Mouse (Mus musculus): ENCODE results near the gene Camk2n2. TPM values are rescaled to one million over a fixed set of nuclear protein-coding genes. Genes with fewer than 3 reads are reported as not detected.
"Not testable (repeated sequence)": the region's sequence is repeated elsewhere in the genome, so short reads cannot be mapped to it uniquely, and the experiment has no call there.

Gene Camk2n2
- not detected in 2 replicates for polyA plus RNA-seq (2012; ENCODE audit: insufficient read depth, insufficient read length, low replicate concordance, missing spikeins)

DNA sequence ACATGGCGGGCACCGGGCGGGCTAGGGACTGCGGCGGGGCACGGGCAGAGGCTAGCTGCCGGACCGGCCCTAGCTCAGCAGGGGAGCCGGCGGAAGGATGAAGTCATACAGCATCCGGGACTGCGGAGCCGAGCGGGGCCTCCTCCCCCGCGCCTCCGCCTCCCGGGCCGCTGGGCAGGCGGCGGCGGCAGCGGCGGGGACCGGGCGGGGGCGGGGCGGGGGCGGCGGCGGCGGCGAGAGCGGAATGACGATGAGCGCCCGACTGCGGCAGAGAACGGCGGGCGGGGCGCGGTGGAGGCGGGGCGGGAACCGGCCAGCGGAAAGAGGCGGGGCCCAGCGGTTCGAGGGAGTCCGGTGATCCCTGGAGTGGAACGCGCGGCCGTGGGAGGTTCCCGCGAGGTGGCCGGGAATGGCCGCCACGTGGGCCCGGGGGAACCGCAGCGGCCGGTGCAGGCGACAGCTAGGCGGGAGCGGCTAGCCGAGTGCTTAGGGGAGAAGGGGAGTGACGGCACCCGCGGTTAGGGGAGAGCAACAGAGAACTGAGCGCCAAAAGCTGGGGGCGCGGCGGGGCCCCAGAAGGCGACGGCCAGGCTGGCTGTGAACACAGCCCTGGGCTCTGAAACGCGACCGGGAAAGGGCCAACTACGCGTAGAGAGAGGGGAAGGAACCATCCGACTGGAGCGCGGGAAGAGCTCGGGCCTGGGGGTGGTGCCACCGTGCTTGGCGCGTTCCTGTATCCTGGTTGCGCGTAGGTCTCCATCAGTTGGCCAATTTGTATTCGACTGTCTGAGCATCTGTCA lies at the start of gene Camk2n2:
Gene Camk2n2 (minus strand): TSS at position 97 of the 800 bp plus-strand sequence.
- no peak for TF ChIP-seq CTCF (IDR thresholded peaks at IDR 0.05; ENCODE audit: insufficient read depth, low read depth, low read length)
- TF ChIP-seq POLR2A (IDR thresholded peaks at IDR 0.05; ENCODE audit: insufficient read depth, low read depth, low read length), result 0 out of 2 replicates have a peak, but pooled peaks have one; percentile 16
- Histone ChIP-seq H3K4me3 (ENCODE audit: insufficient read depth, low read depth, low read length) (peak within 1 kb of the TSS; percentile 77), H3K4me1 (ENCODE audit: control insufficient read depth, insufficient read depth, low read length) (peaks cover 19% of the 10 kb centered on the region), H3K27ac (ENCODE audit: insufficient read depth, low read depth, low read length) (peak within 1 kb of the TSS; percentile 20; the same call in 1 of the 2 replicates)
- under 1% methylated on average over 92 of the region's 92 CpGs for WGBS

DNA sequence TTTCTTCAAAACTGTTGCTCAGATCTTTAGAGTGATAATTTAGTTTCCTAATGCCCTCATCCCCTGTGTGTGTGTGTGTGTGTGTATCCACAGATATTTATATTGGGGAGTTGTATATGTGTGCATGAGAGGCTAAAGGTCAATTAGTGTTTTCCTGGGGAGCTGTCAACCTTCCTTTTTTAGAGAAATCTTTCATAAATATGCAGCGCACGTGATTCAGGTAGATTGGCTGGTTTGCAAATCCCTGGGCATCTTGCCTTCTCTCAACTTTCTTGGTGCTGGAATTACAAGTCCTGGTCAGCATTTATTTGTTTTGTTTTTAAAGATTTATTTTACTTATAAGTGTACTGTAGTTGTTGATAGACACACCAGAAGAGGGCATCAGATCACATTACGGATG lies 49.2 kb upstream of the Camk2n2 start:
- Histone ChIP-seq H3K27ac (ENCODE audit: insufficient read depth, low read depth, low read length) (no peak overlapping the region), H3K4me1 (ENCODE audit: control insufficient read depth, insufficient read depth, low read length) (peaks cover 11% of the 10 kb centered on the region), H3K4me3 (ENCODE audit: insufficient read depth, low read depth, low read length) (no peak overlapping the region)
- 90% methylated on average over 3 of the region's 3 CpGs for WGBS
- TF ChIP-seq POLR2A (IDR thresholded peaks at IDR 0.05; ENCODE audit: insufficient read depth, low read depth, low read length), result no peak

DNA sequence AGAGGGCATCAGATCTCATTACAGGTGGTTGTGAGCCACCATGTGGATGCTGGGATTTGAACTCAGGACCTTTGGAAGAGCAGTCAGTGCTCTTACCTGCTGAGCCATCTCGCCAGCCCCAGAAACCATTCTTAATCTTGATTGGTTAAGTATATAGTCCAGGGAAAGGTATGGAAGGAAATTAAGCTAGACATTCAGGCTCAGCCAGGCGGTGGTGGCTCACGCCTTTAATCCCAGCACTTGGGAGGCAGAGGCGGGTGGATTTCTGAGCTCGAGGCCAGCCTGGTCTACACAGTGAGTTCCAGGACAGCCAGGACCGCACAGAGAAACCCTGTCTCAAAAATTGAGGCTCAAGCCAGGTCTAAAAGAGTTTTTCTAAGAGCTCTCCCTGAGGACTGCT lies 46.9 kb upstream of the Camk2n2 start, which contains the start of gene Eif4g1:
Gene Eif4g1 (plus strand): TSS at position 301 of the 400 bp plus-strand sequence.
- 98% methylated on average over 5 of the region's 6 CpGs for WGBS
- H3K4me1 ChIP-seq (ENCODE audit: control insufficient read depth, insufficient read depth, low read length); H3K4me3 ChIP-seq (ENCODE audit: insufficient read depth, low read depth, low read length); H3K27ac ChIP-seq (ENCODE audit: insufficient read depth, low read depth, low read length): not testable (repeated sequence)

DNA sequence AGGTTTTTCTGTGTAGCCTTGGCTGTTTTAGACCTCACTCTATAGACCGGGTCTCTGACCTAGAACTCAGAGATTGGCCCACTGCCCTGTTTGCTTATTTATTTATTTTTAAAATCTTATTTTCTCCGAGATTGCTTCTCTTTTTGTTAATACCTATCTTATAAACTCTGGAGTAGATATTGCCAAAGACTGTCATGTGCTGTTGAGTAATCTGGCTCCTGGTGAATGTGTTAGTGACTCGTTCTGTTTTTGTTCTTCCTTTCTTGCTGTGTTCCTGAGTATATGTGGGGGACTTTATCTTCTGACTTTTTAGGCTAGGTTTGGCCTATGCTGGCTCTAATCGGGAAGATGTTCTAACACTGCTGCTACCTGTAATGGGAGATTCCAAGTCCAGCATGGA lies 36.6 kb upstream of the Camk2n2 start:
- WGBS, result 78% methylated on average over 4 of the region's 4 CpGs
- no peak for TF ChIP-seq POLR2A (IDR thresholded peaks at IDR 0.05; ENCODE audit: insufficient read depth, low read depth, low read length)
- no peak for TF ChIP-seq CTCF (IDR thresholded peaks at IDR 0.05; ENCODE audit: insufficient read depth, low read depth, low read length)
- H3K4me1 ChIP-seq (ENCODE audit: control insufficient read depth, insufficient read depth, low read length), result no peaks in the 10 kb centered on the region
- H3K4me3 ChIP-seq (ENCODE audit: insufficient read depth, low read depth, low read length), result no peak overlapping the region
- no peak overlapping the region for H3K27ac ChIP-seq (ENCODE audit: insufficient read depth, low read depth, low read length)

DNA sequence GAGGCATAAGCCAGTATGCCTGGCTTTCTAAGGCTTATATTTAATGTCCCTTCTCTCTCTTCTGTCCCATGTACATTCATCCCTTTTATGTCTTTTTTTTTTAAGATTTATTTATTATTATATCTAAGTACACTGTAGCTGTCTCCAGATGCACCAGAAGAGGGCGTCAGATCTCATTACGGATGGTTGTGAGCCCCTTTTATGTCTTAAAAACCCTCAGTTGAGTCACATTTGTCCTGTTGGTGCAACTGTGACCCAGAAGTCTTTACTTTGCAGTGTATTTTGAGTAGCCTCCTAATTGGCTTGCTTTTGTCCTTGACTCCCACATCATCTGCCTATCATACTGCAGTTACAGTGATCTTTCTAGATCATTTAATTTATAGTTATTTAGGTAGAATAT lies 32.2 kb upstream of the Camk2n2 start:
- no peak for TF ChIP-seq CTCF (IDR thresholded peaks at IDR 0.05; ENCODE audit: insufficient read depth, low read depth, low read length)
- TF ChIP-seq POLR2A (IDR thresholded peaks at IDR 0.05; ENCODE audit: insufficient read depth, low read depth, low read length), result no peak
- 36% methylated on average over 2 of the region's 2 CpGs for WGBS
- no peak overlapping the region for H3K4me3 ChIP-seq (ENCODE audit: insufficient read depth, low read depth, low read length)
- no peak overlapping the region for H3K27ac ChIP-seq (ENCODE audit: insufficient read depth, low read depth, low read length)
- no peaks in the 10 kb centered on the region for H3K4me1 ChIP-seq (ENCODE audit: control insufficient read depth, insufficient read depth, low read length)

DNA sequence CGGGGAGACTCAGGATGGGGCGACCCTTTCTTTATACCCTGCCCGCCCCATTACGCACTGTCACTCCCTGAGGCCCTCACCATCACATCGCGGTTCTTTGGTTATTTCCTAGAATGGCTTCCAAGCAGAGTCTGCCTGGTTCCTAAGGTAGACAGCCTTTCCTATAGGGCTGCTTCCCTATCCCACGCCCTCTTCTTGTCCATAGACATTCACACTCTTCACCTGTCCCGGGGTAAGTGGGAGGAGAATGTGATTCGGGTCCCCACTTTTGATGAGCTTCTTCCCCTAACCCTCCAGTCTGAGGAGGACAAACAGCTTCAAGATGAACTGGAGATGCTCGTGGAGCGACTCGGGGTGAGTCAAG lies 30.8 kb upstream of the Camk2n2 start:
- 4% methylated on average over 12 of the region's 12 CpGs for WGBS
- no peak overlapping the region; the same call in 1 of the 2 replicates for H3K27ac ChIP-seq (ENCODE audit: insufficient read depth, low read depth, low read length)
- peak overlapping the region; percentile 58 for H3K4me3 ChIP-seq (ENCODE audit: insufficient read depth, low read depth, low read length)
- H3K4me1 ChIP-seq (ENCODE audit: control insufficient read depth, insufficient read depth, low read length), result no peaks in the 10 kb centered on the region
- TF ChIP-seq POLR2A (IDR thresholded peaks at IDR 0.05; ENCODE audit: insufficient read depth, low read depth, low read length) (no peak), CTCF (IDR thresholded peaks at IDR 0.05; ENCODE audit: insufficient read depth, low read depth, low read length) (no peak)

DNA sequence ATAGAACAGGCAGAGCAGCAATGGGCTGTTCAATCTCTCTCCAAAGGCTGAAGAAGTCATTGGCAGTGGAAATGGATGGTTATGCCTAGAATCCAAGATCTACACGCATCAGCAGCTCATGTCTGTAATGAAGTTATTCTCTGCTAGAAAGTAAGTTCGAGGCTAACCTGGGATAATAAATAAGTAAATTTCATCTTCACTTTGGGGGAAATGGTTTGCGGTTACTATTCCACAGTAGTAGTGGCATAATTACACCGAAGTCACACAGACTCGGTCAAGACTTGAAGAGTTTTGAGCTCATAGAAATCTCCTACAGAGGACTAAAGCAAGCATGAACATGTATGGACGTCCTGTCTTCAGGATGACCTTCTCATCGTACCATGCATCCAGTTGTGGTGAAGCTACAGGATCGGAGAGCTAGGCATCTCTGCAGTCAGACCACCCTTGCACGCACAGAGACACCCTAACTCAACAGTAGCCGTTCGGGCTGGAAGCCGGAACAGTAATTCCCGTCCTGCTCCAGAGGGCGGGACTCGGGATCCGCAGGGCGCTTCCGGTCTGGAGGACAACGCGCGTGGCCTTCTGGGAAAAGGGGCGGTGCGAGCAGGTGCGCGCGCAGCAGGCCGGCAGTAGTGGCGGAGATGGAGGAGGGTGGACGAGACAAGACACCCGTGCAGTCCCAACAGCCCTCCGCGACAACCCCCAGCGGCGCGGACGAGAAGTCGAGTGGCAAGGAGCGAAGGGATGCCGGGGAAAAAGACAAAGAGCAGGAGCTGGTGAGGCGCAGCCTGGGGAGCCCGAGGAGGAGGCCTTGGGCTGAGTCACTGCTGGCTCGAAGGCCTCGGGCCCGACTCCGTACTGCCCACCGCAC lies 30.2 kb upstream of the Camk2n2 start, which contains the start of gene Psmd2:
Gene Psmd2 (plus strand): TSS at position 577 of the 871 bp plus-strand sequence.
- Histone ChIP-seq H3K27ac (ENCODE audit: insufficient read depth, low read depth, low read length) (peak within 1 kb of the TSS; percentile 89), H3K4me3 (ENCODE audit: insufficient read depth, low read depth, low read length) (peak within 1 kb of the TSS; percentile 58), H3K4me1 (ENCODE audit: control insufficient read depth, insufficient read depth, low read length) (no peaks in the 10 kb centered on the region)
- no peak for TF ChIP-seq CTCF (IDR thresholded peaks at IDR 0.05; ENCODE audit: insufficient read depth, low read depth, low read length)
- TF ChIP-seq POLR2A (IDR thresholded peaks at IDR 0.05; ENCODE audit: insufficient read depth, low read depth, low read length), result peak; percentile 78
- 2% methylated on average over 46 of the region's 46 CpGs for WGBS

DNA sequence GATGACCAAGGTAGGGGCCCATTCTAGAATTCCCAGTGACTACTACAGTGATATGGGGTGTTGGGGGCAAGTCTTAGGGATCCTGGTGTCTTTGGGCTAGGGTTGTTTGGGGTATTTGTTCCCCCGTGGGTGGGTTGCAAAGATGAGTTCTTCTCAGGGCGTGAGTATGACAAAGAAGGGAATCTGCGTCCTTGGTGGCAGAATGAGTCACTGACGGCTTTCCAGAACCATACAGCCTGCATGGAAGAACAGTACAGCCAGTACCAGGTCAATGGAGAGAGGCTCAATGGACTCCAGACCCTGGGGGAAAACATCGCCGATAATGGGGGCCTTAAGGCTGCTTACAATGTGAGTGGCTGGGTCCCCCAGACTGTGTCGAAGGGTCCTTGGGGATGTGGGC lies 22.8 kb upstream of the Camk2n2 start:
- WGBS, result 88% methylated on average over 7 of the region's 7 CpGs
- Histone ChIP-seq H3K4me3 (ENCODE audit: insufficient read depth, low read depth, low read length) (no peak overlapping the region), H3K27ac (ENCODE audit: insufficient read depth, low read depth, low read length) (no peak overlapping the region), H3K4me1 (ENCODE audit: control insufficient read depth, insufficient read depth, low read length) (peaks cover 3% of the 10 kb centered on the region; the same call in 1 of the 2 replicates)
- no peak for TF ChIP-seq CTCF (IDR thresholded peaks at IDR 0.05; ENCODE audit: insufficient read depth, low read depth, low read length)
- TF ChIP-seq POLR2A (IDR thresholded peaks at IDR 0.05; ENCODE audit: insufficient read depth, low read depth, low read length), result no peak

DNA sequence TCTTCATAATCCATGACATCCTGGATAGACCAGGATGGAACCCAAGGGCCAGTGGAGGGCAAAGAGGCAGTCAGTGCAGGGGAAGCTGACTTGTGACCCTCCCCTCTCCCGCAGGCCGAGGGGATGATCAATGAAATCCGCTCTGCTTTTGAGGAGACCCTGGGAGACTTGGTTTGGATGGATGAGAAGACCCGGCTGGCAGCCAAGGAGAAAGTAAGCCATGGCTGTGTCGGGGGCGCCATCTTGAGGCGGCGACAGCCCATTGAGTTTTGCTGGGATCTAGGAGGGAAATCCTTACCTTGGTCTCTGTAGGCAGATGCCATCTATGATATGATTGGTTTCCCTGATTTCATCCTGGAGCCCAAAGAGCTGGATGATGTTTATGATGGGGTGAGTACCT lies 21.1 kb upstream of the Camk2n2 start:
- Histone ChIP-seq H3K4me3 (ENCODE audit: insufficient read depth, low read depth, low read length) (no peak overlapping the region), H3K4me1 (ENCODE audit: control insufficient read depth, insufficient read depth, low read length) (peaks cover 5% of the 10 kb centered on the region; the same call in 1 of the 2 replicates), H3K27ac (ENCODE audit: insufficient read depth, low read depth, low read length) (no peak overlapping the region)
- TF ChIP-seq POLR2A (IDR thresholded peaks at IDR 0.05; ENCODE audit: insufficient read depth, low read depth, low read length) (no peak), CTCF (IDR thresholded peaks at IDR 0.05; ENCODE audit: insufficient read depth, low read depth, low read length) (peak; percentile 78)
- WGBS, result 5% methylated on average over 8 of the region's 8 CpGs
